Mouse (Mus musculus) CD8-positive naive resting alpha-beta T cell, adult 2 months (primary cell): Measurements from ENCODE around the gene Mrgbp.
A peak's percentile ranks its signal among the peaks of the same experiment; 100 is the strongest.

ENCODE experiments used
- DNase-seq, 2 experiments: peaks; one replicate each; pipeline ENCODE4 v3.0.0; 2022; ENCODE audit warnings: low read depth in 2 of 2, low spot score in 2 of 2

The Mrgbp gene

GRCm38 (mm10) chr2:180589123-180589831, 8.2 kb downstream of the Mrgbp start, which contains the start of gene Ogfr:
Ogfr (plus strand) TSS chr2:180589245.
- DNase-seq: peak; percentile 77 to 80

- no peak for DNase-seq
Observed at GRCm38 (mm10) chr2:180597490-180597889, 16.4 kb downstream of the Mrgbp start, which contains the start of gene Col9a3. Col9a3 (plus strand) TSS chr2:180597790.

GRCm38 (mm10) chr2:180598157-180598705, 17.1 kb downstream of the Mrgbp start:
- no peak for DNase-seq

GRCm38 (mm10) chr2:180600569-180601021, 19.5 kb downstream of the Mrgbp start:
- no peak for DNase-seq

- DNase-seq: no peak
Observed at GRCm38 (mm10) chr2:180604781-180605180, 23.7 kb downstream of the Mrgbp start.

GRCm38 (mm10) chr2:180610283-180610682, 29.2 kb downstream of the Mrgbp start:
- DNase-seq: no peak

GRCm38 (mm10) chr2:180611882-180612281, 30.8 kb downstream of the Mrgbp start:
- DNase-seq: no peak
